Mouse (Mus musculus) spleen, adult 2 months (tissue): ENCODE results near the gene Zbtb20.

Source experiments
- CTCF ChIP-seq: fragments of 200-500 bp; IDR thresholded peaks from 2 replicates; pipeline ENCODE4 v1.5.1; 2011; ENCODE audit warnings: mild to moderate bottlenecking, inconsistent platforms; ENCODE audit not compliant: insufficient read depth, insufficient read length, insufficient replicate concordance; ENCODE audit errors: extremely low read depth
- POLR2A ChIP-seq: fragments of 200-500 bp; IDR thresholded peaks from 2 replicates; pipeline ENCODE4 v1.6.1; 2011; ENCODE audit warnings: low read depth, low read length, inconsistent platforms

DNA sequence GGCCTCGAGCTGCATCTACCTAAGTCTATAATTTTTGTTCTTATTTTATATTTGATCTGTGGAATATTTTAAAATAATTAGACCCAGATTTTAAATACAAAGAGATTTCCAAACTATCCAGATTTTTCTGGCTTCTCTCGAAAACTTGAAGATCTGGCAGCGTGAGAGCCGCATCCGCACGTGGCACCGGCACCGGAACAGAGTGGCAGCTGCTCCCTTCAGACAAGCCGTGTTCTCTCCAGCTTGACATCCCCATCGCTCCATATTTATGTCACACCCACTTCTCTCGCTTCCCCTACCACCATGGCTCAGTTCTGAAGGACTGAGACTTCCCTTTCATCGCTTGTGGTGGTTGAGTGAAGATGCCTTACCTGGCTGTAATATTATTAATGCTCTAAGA lies 614.3 kb downstream of the Zbtb20 start:
- TF ChIP-seq POLR2A: no peak
- TF ChIP-seq CTCF: no peak
